Mouse (Mus musculus): ENCODE results near the gene Sema6c.
"Not testable (repeated sequence)": the region's sequence is repeated elsewhere in the genome, so short reads cannot be mapped to it uniquely, and the experiment has no call there.

- not testable (repeated sequence) for TF ChIP-seq CTCF (conservative IDR thresholded peaks at IDR 0.05; ENCODE audit: insufficient read depth, insufficient read length, low read depth, low read length); POLR2A (IDR thresholded peaks at IDR 0.05; ENCODE audit: low read depth, low read length)
Measured at GRCm38 (mm10) chr3:95132389-95132788, 27.9 kb upstream of the Sema6c start.
